Mouse (Mus musculus): ENCODE measurements at regions not wholly inside any gene's neighbourhood (a gene's known extent, or its start where the extent isn't known, plus 50 kb on each side); places are given as distances from the start of the nearest gene placed in this dataset.
A peak's percentile ranks its signal among the peaks of the same experiment; 100 is the strongest.
"Not testable (repeated sequence)": the region's sequence is repeated elsewhere in the genome, so short reads cannot be mapped to it uniquely, and the experiment has no call there.

- DNase-seq (ENCODE audit: low spot score): peak; percentile 40
Measured at GRCm38 (mm10) chr3:20892916-20893430, 526.0 kb upstream of the Agtr1b start.

GRCm38 (mm10) chr3:20864241-20864640, 497.3 kb upstream of the Agtr1b start:
- no peak for DNase-seq (ENCODE audit: low spot score)

GRCm38 (mm10) chr3:20831038-20831437, 464.1 kb upstream of the Agtr1b start:
- DNase-seq (ENCODE audit: low spot score): no peak

- DNase-seq (ENCODE audit: low spot score): no peak
Measured at GRCm38 (mm10) chr3:20829391-20829790, 462.4 kb upstream of the Agtr1b start.

GRCm38 (mm10) chr3:20828811-20829210, 461.8 kb upstream of the Agtr1b start:
- DNase-seq (ENCODE audit: low spot score): no peak

- DNase-seq (ENCODE audit: low spot score): no peak
Measured at GRCm38 (mm10) chr3:20825661-20826334, 458.8 kb upstream of the Agtr1b start.

- peak; percentile 68 for DNase-seq (ENCODE audit: low spot score)
Measured at GRCm38 (mm10) chr3:20822226-20822625, 455.2 kb upstream of the Agtr1b start.

GRCm38 (mm10) chr3:20821712-20822111, 454.7 kb upstream of the Agtr1b start:
- DNase-seq (ENCODE audit: low spot score): peak; percentile 42

GRCm38 (mm10) chr3:20820047-20820446, 453.1 kb upstream of the Agtr1b start:
- DNase-seq (ENCODE audit: low spot score): no peak

GRCm38 (mm10) chr3:20819586-20819985, 452.6 kb upstream of the Agtr1b start:
- DNase-seq (ENCODE audit: low spot score): no peak

- no peak for DNase-seq (ENCODE audit: low spot score)
Measured at GRCm38 (mm10) chr3:20816613-20817012, 449.6 kb upstream of the Agtr1b start.

- DNase-seq (ENCODE audit: low spot score): no peak
Measured at GRCm38 (mm10) chr3:20794256-20794655, 427.3 kb upstream of the Agtr1b start.

- no peak for DNase-seq (ENCODE audit: low spot score)
Measured at GRCm38 (mm10) chr3:20792503-20792902, 425.5 kb upstream of the Agtr1b start.

GRCm38 (mm10) chr3:20777883-20778282, 410.9 kb upstream of the Agtr1b start:
- no peak for DNase-seq (ENCODE audit: low spot score)

- no peak for DNase-seq (ENCODE audit: low spot score)
Measured at GRCm38 (mm10) chr3:20776964-20777304, 410.0 kb upstream of the Agtr1b start.

GRCm38 (mm10) chr3:20776128-20776963, 409.4 kb upstream of the Agtr1b start:
- peak; percentile 38 for DNase-seq (ENCODE audit: low spot score)

- DNase-seq (ENCODE audit: low spot score): peak; percentile 26
Measured at GRCm38 (mm10) chr3:20734302-20734701, 367.3 kb upstream of the Agtr1b start.

GRCm38 (mm10) chr3:20732005-20732404, 365.0 kb upstream of the Agtr1b start:
- no peak for DNase-seq (ENCODE audit: low spot score)

- no peak for DNase-seq (ENCODE audit: low spot score)
Measured at GRCm38 (mm10) chr3:20730481-20730880, 363.5 kb upstream of the Agtr1b start.

- not testable (repeated sequence) for DNase-seq (ENCODE audit: low spot score)
Measured at GRCm38 (mm10) chr3:20729776-20730175, 362.8 kb upstream of the Agtr1b start.

GRCm38 (mm10) chr3:20714671-20715070, 347.7 kb upstream of the Agtr1b start:
- no peak for DNase-seq (ENCODE audit: low spot score)

- DNase-seq (ENCODE audit: low spot score): no peak
Measured at GRCm38 (mm10) chr3:20709661-20710060, 342.7 kb upstream of the Agtr1b start.

GRCm38 (mm10) chr3:20695322-20695859, 328.4 kb upstream of the Agtr1b start:
- peak; percentile 81 for DNase-seq (ENCODE audit: low spot score)

Measured in left cerebral cortex, adult 11 months (tissue).